Mouse (Mus musculus) layer of hippocampus, adult 18-20 months (tissue): ENCODE data around the gene Trim29. TPM values are rescaled to one million over a fixed set of nuclear protein-coding genes. Genes with fewer than 3 reads are reported as not detected.

Experiments used
- DNase-seq, 2 experiments: peaks; one replicate each; pipeline ENCODE4 v3.0.0; 2022; ENCODE audit warnings: low spot score in 2 of 2
- total RNA-seq, 2 experiments: library from RNA; stranded (reverse); gene quantifications; 2 replicates each; pipeline ENCODE4 v1.2.3; 2021

Trim29 gene
- total RNA-seq, 2 experiments from 2014 or later, result 0.23 to 0.69 TPM

DNA sequence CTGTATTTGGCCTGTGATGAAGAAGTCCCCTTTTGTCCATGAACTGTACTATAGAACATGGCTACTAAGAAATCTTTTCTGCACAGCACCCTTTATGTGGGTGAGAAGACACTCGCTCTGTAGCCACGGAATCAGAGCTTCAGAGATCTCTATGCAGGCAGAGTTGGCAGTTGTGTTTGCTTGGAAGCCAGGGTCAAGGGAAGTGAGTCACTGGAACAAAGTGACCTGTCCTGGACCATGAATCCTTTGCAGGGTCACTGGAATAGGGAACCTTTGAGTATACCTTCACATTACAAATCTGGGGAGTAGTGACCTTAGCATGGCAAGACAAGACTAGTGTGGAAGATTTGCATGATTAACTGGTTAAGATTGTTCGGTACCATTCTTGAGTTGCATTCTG is 58.1 kb downstream of the Trim29 start:
- DNase-seq, result no peak

DNA sequence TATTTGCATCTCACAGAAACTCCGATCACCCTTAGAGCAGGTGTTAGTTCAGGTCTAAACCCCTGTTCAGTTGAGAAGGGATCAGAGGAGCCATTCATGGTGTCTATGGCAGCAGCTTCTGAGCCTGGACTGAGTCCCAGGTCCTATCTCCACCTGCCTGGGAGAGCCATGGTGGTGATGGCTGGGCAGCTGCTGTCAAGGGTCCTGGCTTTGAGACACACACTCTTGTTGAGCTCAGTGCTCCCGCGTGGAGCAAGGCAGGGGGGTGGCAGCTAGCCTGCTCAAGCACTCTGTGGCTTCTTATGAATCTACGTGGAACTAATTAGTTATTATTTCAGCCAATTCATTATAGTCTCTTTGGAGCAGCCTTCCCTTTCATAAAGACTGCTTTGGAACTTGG is 73.2 kb downstream of the Trim29 start:
- DNase-seq, result no peak

DNA sequence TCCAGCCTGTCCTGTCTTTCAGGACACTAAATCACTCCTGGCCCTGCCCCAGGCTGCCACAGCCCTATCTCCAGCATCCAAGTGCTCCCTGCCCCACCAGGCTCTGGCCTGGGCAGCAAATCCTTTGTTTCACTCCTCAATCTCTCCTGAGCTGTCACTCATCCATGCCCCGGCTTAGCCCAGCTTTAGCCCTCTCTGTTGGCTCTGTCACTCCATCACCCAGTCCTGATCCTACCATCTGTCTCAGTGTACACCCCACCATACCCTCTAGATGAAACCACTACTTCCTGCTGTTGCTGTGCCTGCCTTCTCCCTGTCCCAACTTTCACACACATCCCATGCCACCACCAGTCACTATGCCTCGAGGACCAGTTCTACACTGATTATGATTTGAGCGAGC is 73.8 kb downstream of the Trim29 start:
- DNase-seq, result no peak

Other genes with a start within 250 kb of the Trim29 start
- 100 to 1,000 TPM; 149 to 151 TPM for gene Arhgef12, start 203.6 kb upstream of the Trim29 start, total RNA-seq
- gene Tmem136, start 194.3 kb upstream of the Trim29 start, total RNA-seq, result 10 to 100 TPM; 18.0 to 19.2 TPM
- under 1 TPM; 0.38 to 0.52 TPM for gene Pou2f3, start 100.5 kb upstream of the Trim29 start, total RNA-seq
- gene Oaf, start 70.9 kb upstream of the Trim29 start, total RNA-seq, result 10 to 100 TPM; 19.2 to 20.3 TPM